Mouse (Mus musculus) lung, adult 18-20 months (tissue): Measurements from ENCODE around the gene Nr3c2.

Experiments
- DNase-seq, 2 experiments: peaks; one replicate each; pipeline ENCODE4 v3.0.0; 2022; ENCODE audit warnings: mixed read lengths in 2 of 2

Gene Nr3c2

GRCm38 (mm10) chr8:77086036-77086435, 186.8 kb downstream of the Nr3c2 start:
- no peak for DNase-seq

GRCm38 (mm10) chr8:77096721-77097120, 197.5 kb downstream of the Nr3c2 start:
- DNase-seq, result no peak

- DNase-seq, result no peak
Measured at GRCm38 (mm10) chr8:77098101-77098500, 198.9 kb downstream of the Nr3c2 start.

GRCm38 (mm10) chr8:77100370-77100769, 201.1 kb downstream of the Nr3c2 start:
- peak; percentile 24 to 41 for DNase-seq

GRCm38 (mm10) chr8:77102879-77103278, 203.6 kb downstream of the Nr3c2 start:
- no peak for DNase-seq

GRCm38 (mm10) chr8:77112719-77113118, 213.5 kb downstream of the Nr3c2 start:
- DNase-seq, result no peak

- DNase-seq, result no peak
Measured at GRCm38 (mm10) chr8:77114769-77115168, 215.5 kb downstream of the Nr3c2 start.

GRCm38 (mm10) chr8:77116419-77117079, 217.3 kb downstream of the Nr3c2 start:
- DNase-seq, result no peak

GRCm38 (mm10) chr8:77120810-77121570, 221.7 kb downstream of the Nr3c2 start:
- no peak for DNase-seq

- no peak for DNase-seq
Measured at GRCm38 (mm10) chr8:77121571-77121890, 222.3 kb downstream of the Nr3c2 start.

GRCm38 (mm10) chr8:77122300-77122699, 223.1 kb downstream of the Nr3c2 start:
- no peak for DNase-seq

GRCm38 (mm10) chr8:77125777-77126176, 226.5 kb downstream of the Nr3c2 start:
- DNase-seq, result no peak

- DNase-seq, result no peak
Measured at GRCm38 (mm10) chr8:77128006-77128405, 228.8 kb downstream of the Nr3c2 start.

GRCm38 (mm10) chr8:77132903-77133637, 233.8 kb downstream of the Nr3c2 start:
- DNase-seq, result peak; percentile 79 to 83

- no peak for DNase-seq
Measured at GRCm38 (mm10) chr8:77133797-77134385, 234.6 kb downstream of the Nr3c2 start.

- DNase-seq, result no peak
Measured at GRCm38 (mm10) chr8:77145285-77145684, 246.0 kb downstream of the Nr3c2 start.

GRCm38 (mm10) chr8:77154496-77154895, 255.3 kb downstream of the Nr3c2 start:
- DNase-seq, result peak in 1 of 2 experiments; percentile 36

GRCm38 (mm10) chr8:77169320-77169719, 270.1 kb downstream of the Nr3c2 start:
- no peak for DNase-seq

GRCm38 (mm10) chr8:77169757-77170438, 270.7 kb downstream of the Nr3c2 start:
- peak in 1 of 2 experiments; percentile 8 for DNase-seq

- DNase-seq, result no peak
Measured at GRCm38 (mm10) chr8:77170439-77170759, 271.2 kb downstream of the Nr3c2 start.

GRCm38 (mm10) chr8:77173075-77173657, 273.9 kb downstream of the Nr3c2 start:
- DNase-seq, result peak in 1 of 2 experiments; percentile 14

GRCm38 (mm10) chr8:77173736-77174135, 274.5 kb downstream of the Nr3c2 start:
- DNase-seq, result no peak
